Mouse (Mus musculus): ENCODE measurements around the gene Pik3r2. TPM values are rescaled to one million over a fixed set of nuclear protein-coding genes. Genes with fewer than 3 reads are reported as not detected.

The Pik3r2 gene
- polyA plus RNA-seq, 1 experiment = 56.3 TPM

- no peak overlapping the region for H3K27ac ChIP-seq (ENCODE audit: insufficient read depth, low read length)
- peak in 1 of 2 experiments; percentile 15 for DNase-seq (ENCODE audit: low read depth in 1 of 2, low spot score in 2 of 2)
- H3K27me3 ChIP-seq (ENCODE audit: control insufficient read depth, insufficient read depth, low read length) = peaks cover 4% of the 10 kb centered on the region
- WGBS = 40% methylated on average over 11 of the region's 11 CpGs
- peaks cover 11% of the 10 kb centered on the region; the same call in 1 of the 2 replicates for H3K4me1 ChIP-seq (ENCODE audit: control insufficient read depth, insufficient read depth, insufficient read length)
- no peaks in the 10 kb centered on the region for H3K36me3 ChIP-seq (ENCODE audit: control insufficient read depth, insufficient read depth, low read length)
- TF ChIP-seq CTCF (IDR thresholded peaks at IDR 0.05; ENCODE audit: extremely low read depth, insufficient read depth, insufficient read length, insufficient replicate concordance) (no peak), POLR2A (IDR thresholded peaks at IDR 0.05; ENCODE audit: low read depth, low read length) (no peak)
- no peak overlapping the region for H3K4me3 ChIP-seq (ENCODE audit: extremely low read depth, insufficient read depth, insufficient read length)
These were observed 31.7 kb downstream of the Pik3r2 start for GRCm38 (mm10) chr8:70744806-70745205.

DNA sequence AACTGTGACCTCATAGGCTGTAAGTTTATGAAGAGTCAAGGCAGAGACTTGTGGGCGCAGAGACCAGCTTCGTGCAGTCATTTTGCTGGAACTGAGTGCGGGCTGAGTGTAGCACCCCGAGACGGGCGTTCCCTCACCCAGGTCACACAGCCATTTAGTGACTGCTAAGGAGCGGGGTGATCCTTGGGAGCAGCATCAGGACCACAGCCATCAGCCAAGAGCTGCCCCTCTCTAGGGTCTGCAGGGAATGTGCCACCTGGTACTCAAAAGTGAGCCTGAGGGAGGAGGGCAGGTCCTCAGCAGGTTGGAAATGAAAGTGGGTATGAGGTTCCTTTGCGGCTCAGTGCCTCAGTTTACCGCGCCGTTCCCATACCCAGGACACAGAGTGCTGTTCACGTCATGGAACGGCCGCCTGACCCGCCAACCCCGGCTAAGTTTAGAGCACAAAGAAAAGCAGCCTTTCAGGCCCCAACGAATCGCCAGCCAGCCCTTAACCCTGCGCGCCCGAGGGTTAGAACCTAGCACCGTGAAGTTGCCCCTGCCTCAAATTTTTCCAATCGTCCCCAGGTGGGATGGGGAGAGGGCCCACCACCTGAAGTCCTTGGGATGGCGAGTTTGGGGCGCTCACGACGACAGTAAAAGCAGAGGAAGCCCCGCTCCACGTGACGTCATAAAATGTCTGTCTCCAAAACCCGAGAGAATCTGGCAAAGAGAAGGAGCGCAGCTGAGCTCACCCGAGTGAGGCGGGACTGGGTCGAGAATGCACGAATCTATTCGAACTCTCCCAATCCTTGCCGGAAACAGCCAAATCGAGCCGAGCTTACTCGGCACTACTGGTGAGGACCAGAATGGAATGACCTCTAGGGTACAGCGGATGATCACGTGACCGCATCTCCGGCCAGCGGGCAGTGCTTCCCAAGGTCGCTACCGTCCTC, 32.6 kb downstream of the Pik3r2 start:
- Histone ChIP-seq H3K4me3 (ENCODE audit: extremely low read depth, insufficient read depth, insufficient read length) (peak overlapping the region; percentile 52), H3K4me1 (ENCODE audit: control insufficient read depth, insufficient read depth, insufficient read length) (peaks cover 11% of the 10 kb centered on the region; the same call in 1 of the 2 replicates), H3K36me3 (ENCODE audit: control insufficient read depth, insufficient read depth, low read length) (no peaks in the 10 kb centered on the region), H3K27me3 (ENCODE audit: control insufficient read depth, insufficient read depth, low read length) (peaks cover 4% of the 10 kb centered on the region), H3K27ac (ENCODE audit: insufficient read depth, low read length) (no peak overlapping the region)
- WGBS = 4% methylated on average over 48 of the region's 48 CpGs
- DNase-seq (ENCODE audit: low read depth in 1 of 2, low spot score in 2 of 2) = peak in 1 of 2 experiments; percentile 18
- TF ChIP-seq CTCF (IDR thresholded peaks at IDR 0.05; ENCODE audit: extremely low read depth, insufficient read depth, insufficient read length, insufficient replicate concordance) (no peak), POLR2A (IDR thresholded peaks at IDR 0.05; ENCODE audit: low read depth, low read length) (no peak)

DNA sequence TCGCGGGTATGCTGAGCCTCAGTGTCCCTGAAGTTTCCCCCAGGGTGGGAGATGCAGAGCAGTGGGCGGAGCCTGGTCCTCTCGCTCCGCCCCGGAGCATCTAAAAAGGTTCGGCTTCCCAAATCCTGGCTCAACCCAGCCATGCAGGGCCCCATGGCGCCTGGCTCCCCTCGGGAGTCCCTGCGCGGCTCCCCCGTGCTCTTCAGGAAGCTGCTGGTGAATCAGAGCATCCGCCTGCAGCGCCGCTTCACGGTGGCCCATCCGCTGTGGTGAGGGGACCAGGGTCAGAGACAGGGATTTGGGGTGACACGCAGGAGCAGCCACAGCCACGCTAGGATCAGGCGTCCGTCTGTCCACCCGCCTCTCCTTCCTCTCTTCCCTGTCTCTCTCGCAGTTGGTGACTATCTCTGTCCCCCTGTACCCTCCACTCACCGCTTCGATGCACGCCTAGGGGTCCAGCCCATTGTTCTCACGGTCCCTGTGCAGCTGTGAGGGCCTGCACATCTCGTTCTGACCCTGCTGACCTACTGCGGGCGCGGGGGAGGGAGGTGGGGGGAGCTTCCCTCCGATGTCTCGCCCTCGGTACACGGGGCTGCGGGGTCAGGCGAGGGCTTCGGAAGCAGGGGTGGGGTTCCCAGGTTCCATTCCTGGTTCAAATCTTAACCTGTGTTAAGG, 33.4 kb downstream of the Pik3r2 start:
- Histone ChIP-seq H3K4me1 (ENCODE audit: control insufficient read depth, insufficient read depth, insufficient read length) (peaks cover 11% of the 10 kb centered on the region; the same call in 1 of the 2 replicates), H3K36me3 (ENCODE audit: control insufficient read depth, insufficient read depth, low read length) (no peaks in the 10 kb centered on the region), H3K27ac (ENCODE audit: insufficient read depth, low read length) (no peak overlapping the region), H3K27me3 (ENCODE audit: control insufficient read depth, insufficient read depth, low read length) (peaks cover 4% of the 10 kb centered on the region), H3K4me3 (ENCODE audit: extremely low read depth, insufficient read depth, insufficient read length) (peak overlapping the region; percentile 14; the same call in 1 of the 2 replicates)
- DNase-seq (ENCODE audit: low read depth in 1 of 2, low spot score in 2 of 2) = peak in 1 of 2 experiments; percentile 7
- TF ChIP-seq POLR2A (IDR thresholded peaks at IDR 0.05; ENCODE audit: low read depth, low read length) = no peak
- no peak for TF ChIP-seq CTCF (IDR thresholded peaks at IDR 0.05; ENCODE audit: extremely low read depth, insufficient read depth, insufficient read length, insufficient replicate concordance)
- 6% methylated on average over 38 of the region's 38 CpGs for WGBS

DNA sequence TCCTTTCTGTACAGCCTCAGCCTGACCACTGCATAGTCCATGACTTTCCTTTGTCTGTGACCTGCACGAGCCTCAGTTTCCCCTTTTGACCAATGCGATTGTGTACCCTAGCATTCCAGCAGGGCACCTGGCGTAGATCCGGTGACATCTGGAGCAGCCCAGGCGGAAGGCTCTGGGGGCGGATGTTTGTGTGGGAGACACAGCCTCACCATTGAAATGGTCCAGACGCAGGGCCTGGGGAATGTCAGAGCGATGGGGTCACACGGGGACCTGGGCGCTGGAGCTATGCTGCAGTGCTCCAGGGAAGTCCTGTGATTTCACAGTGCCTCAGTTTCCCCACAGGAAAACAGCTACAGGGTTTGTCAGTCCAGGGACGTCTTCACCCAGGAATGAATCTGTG, 34.3 kb downstream of the Pik3r2 start:
- TF ChIP-seq CTCF (IDR thresholded peaks at IDR 0.05; ENCODE audit: extremely low read depth, insufficient read depth, insufficient read length, insufficient replicate concordance) (no peak), POLR2A (IDR thresholded peaks at IDR 0.05; ENCODE audit: low read depth, low read length) (no peak)
- WGBS = 77% methylated on average over 11 of the region's 11 CpGs
- no peak overlapping the region for H3K4me3 ChIP-seq (ENCODE audit: extremely low read depth, insufficient read depth, insufficient read length)
- H3K4me1 ChIP-seq (ENCODE audit: control insufficient read depth, insufficient read depth, insufficient read length) = peaks cover 11% of the 10 kb centered on the region; the same call in 1 of the 2 replicates
- H3K27ac ChIP-seq (ENCODE audit: insufficient read depth, low read length) = no peak overlapping the region
- no peak for DNase-seq (ENCODE audit: low read depth in 1 of 2, low spot score in 2 of 2)
- H3K27me3 ChIP-seq (ENCODE audit: control insufficient read depth, insufficient read depth, low read length) = peaks cover 4% of the 10 kb centered on the region
- H3K36me3 ChIP-seq (ENCODE audit: control insufficient read depth, insufficient read depth, low read length) = no peaks in the 10 kb centered on the region

- WGBS = 45% methylated on average over 5 of the region's 5 CpGs
- H3K27ac ChIP-seq (ENCODE audit: insufficient read depth, low read length) = no peak overlapping the region
- no peak overlapping the region for H3K4me3 ChIP-seq (ENCODE audit: extremely low read depth, insufficient read depth, insufficient read length)
- H3K27me3 ChIP-seq (ENCODE audit: control insufficient read depth, insufficient read depth, low read length) = peaks cover 4% of the 10 kb centered on the region
- TF ChIP-seq POLR2A (IDR thresholded peaks at IDR 0.05; ENCODE audit: low read depth, low read length) = no peak
- no peak for TF ChIP-seq CTCF (IDR thresholded peaks at IDR 0.05; ENCODE audit: extremely low read depth, insufficient read depth, insufficient read length, insufficient replicate concordance)
- DNase-seq (ENCODE audit: low read depth in 1 of 2, low spot score in 2 of 2) = no peak
- no peaks in the 10 kb centered on the region for H3K36me3 ChIP-seq (ENCODE audit: control insufficient read depth, insufficient read depth, low read length)
- peaks cover 11% of the 10 kb centered on the region; the same call in 1 of the 2 replicates for H3K4me1 ChIP-seq (ENCODE audit: control insufficient read depth, insufficient read depth, insufficient read length)
These were observed 34.9 kb downstream of the Pik3r2 start for GRCm38 (mm10) chr8:70741661-70742060.

DNA sequence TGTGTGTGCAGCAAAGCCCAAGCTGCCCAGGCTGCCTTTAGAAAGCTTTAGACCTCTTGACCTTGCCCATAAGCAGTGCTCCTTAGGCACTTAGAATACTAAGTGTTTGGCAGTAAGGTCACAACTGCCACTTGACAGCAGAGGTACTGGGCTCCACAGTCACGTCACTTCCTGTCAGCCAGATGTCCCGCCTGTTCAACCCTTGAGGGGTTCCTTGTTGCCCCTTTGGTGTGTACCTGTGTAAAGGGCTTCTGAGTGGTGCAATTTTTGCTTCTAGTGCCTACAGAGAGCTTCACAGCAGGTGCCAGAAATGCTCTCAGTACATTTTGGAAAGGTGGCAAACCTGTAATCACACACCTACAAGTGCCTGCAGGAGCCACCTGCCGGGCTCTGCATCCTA, 38.3 kb downstream of the Pik3r2 start:
- no peak for TF ChIP-seq CTCF (IDR thresholded peaks at IDR 0.05; ENCODE audit: extremely low read depth, insufficient read depth, insufficient read length, insufficient replicate concordance)
- no peak for TF ChIP-seq POLR2A (IDR thresholded peaks at IDR 0.05; ENCODE audit: low read depth, low read length)
- 34% methylated on average over 3 of the region's 3 CpGs for WGBS
- DNase-seq (ENCODE audit: low read depth in 1 of 2, low spot score in 2 of 2) = no peak

More for the DNA sequence above, 38.3 kb downstream of the Pik3r2 start:
- H3K4me3 ChIP-seq (ENCODE audit: extremely low read depth, insufficient read depth, insufficient read length) = no peak overlapping the region
- H3K4me1 ChIP-seq (ENCODE audit: control insufficient read depth, insufficient read depth, insufficient read length) = 0 out of 2 replicates have a peak, but pooled peaks cover 3% of the 10 kb centered on the region
- H3K36me3 ChIP-seq (ENCODE audit: control insufficient read depth, insufficient read depth, low read length) = no peaks in the 10 kb centered on the region
- no peak overlapping the region for H3K27ac ChIP-seq (ENCODE audit: insufficient read depth, low read length)
- peaks cover 2% of the 10 kb centered on the region; the same call in 1 of the 2 replicates for H3K27me3 ChIP-seq (ENCODE audit: control insufficient read depth, insufficient read depth, low read length)

Measured in spleen, adult 2 months (tissue).